Mouse (Mus musculus) heart, embryonic 12.5 days (tissue): Measurements from ENCODE around the gene Cox16. TPM values are rescaled to one million over a fixed set of nuclear protein-coding genes. Genes with fewer than 3 reads are reported as not detected.
A peak's percentile ranks its signal among the peaks of the same experiment; 100 is the strongest.

Experiments used
- ATAC-seq: fragments of 200-750 bp; cut with Nextera tagmentation; 2 replicates; pipeline ENCODE4 v1.8.0; 2017; ENCODE audit warnings: moderate TSS enrichment, moderate library complexity; ENCODE audit not compliant: insufficient number of reproducible peaks, low FRiP score
- H3K27ac ChIP-seq: fragments of 300-500 bp; sonication (generic); 2 replicates; pipeline ENCODE4 v1.5.1; 2016; ENCODE audit warnings: mild to moderate bottlenecking, moderate library complexity; ENCODE audit not compliant: poor library complexity, severe bottlenecking
- H3K27me3 ChIP-seq: fragments of 300-500 bp; sonication (generic); replicated peaks from 2 replicates; pipeline ENCODE4 v1.6.1; 2016; ENCODE audit warnings: mild to moderate bottlenecking, moderate library complexity
- H3K36me3 ChIP-seq: fragments of 300-500 bp; sonication (generic); 2 replicates; pipeline ENCODE4 v1.6.1; 2016; ENCODE audit warnings: mild to moderate bottlenecking, moderate library complexity
- H3K4me1 ChIP-seq: fragments of 300-500 bp; sonication (generic); replicated peaks from 2 replicates; pipeline ENCODE4 v1.6.1; 2016; ENCODE audit warnings: mild to moderate bottlenecking
- H3K4me2 ChIP-seq: fragments of 300-500 bp; sonication (generic); 2 replicates; pipeline ENCODE4 v1.6.1; 2016; ENCODE audit warnings: mild to moderate bottlenecking, moderate library complexity
- H3K4me3 ChIP-seq: fragments of 300-500 bp; sonication (generic); 2 replicates; pipeline ENCODE4 v1.5.1; 2016; ENCODE audit warnings: mild to moderate bottlenecking
- H3K9ac ChIP-seq: fragments of 300-500 bp; sonication (generic); 2 replicates; pipeline ENCODE4 v1.6.1; 2016; ENCODE audit warnings: mild to moderate bottlenecking, moderate library complexity
- H3K9me3 ChIP-seq: fragments of 300-500 bp; sonication (generic); replicated peaks from 2 replicates; pipeline ENCODE4 v1.6.1; 2016; ENCODE audit warnings: mild to moderate bottlenecking, moderate library complexity
- WGBS: fragments of 180-500 bp; shearing (Covaris S2); methylation state at CpG from one replicate; pipeline ENCODE4 v1.1.7; 2016; 5-methylcytosine and 5-hydroxymethylcytosine counted together
- polyA plus RNA-seq: library from polyadenylated mRNA; unstranded; fragments of >200 nt; fragmentation: Nextera tagmentation; extraction: Ambion mirVana; gene quantifications from 2 replicates; pipeline ENCODE4 v1.2.1, GENCODE M21; 2016

Cox16 gene
- polyA plus RNA-seq, 1 experiment from 2014 or later: 96.9 TPM

- Histone ChIP-seq H3K27me3 (peaks cover 11% of the 10 kb centered on the region; the same call in 1 of the 2 replicates), H3K4me3 (no peak overlapping the region), H3K9me3 (no peaks in the 10 kb centered on the region), H3K4me1 (peaks cover 13% of the 10 kb centered on the region), H3K9ac (no peak overlapping the region), H3K36me3 (no peaks in the 10 kb centered on the region), H3K27ac (no peak overlapping the region), H3K4me2 (no peak overlapping the region)
- WGBS: 83% methylated on average over 3 of the region's 3 CpGs
- ATAC-seq: no peak
These were observed 160.8 kb downstream of the Cox16 start for GRCm38 (mm10) chr12:81324116-81324515.

- WGBS: 42% methylated on average over 1 of the region's 1 CpGs
- no peak overlapping the region for H3K4me2 ChIP-seq
- no peaks in the 10 kb centered on the region for H3K9me3 ChIP-seq
- peaks cover 13% of the 10 kb centered on the region for H3K4me1 ChIP-seq
- H3K27ac ChIP-seq: peak overlapping the region; percentile 1; the same call in 1 of the 2 replicates
- peak; percentile 64 for ATAC-seq
- no peaks in the 10 kb centered on the region for H3K27me3 ChIP-seq
- no peak overlapping the region for H3K9ac ChIP-seq
- no peaks in the 10 kb centered on the region for H3K36me3 ChIP-seq
- no peak overlapping the region for H3K4me3 ChIP-seq
These were observed 163.9 kb downstream of the Cox16 start for GRCm38 (mm10) chr12:81321021-81321420.

DNA sequence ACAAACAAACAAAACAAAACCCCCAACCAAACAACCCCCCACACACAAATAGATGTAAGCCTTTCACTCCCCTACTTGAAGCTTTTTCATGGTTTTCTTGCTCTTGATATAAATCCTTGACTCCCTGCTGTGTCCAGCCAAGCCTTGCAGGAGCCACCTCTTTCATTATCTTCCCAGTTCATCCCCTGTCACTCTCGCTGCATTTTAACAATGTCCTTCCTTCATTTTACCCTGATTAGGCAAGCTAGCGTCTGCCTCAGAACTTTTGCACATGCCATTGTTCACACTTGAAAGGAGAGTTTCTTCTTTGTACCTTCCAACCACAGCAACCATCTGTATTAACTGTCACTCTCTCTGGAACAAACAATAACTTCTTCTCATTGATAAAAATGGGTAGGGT, 167.1 kb downstream of the Cox16 start:
- Histone ChIP-seq H3K36me3 (no peaks in the 10 kb centered on the region), H3K4me3 (no peak overlapping the region), H3K4me2 (no peak overlapping the region), H3K27ac (no peak overlapping the region), H3K9ac (no peak overlapping the region), H3K4me1 (peaks cover 13% of the 10 kb centered on the region), H3K9me3 (no peaks in the 10 kb centered on the region), H3K27me3 (no peaks in the 10 kb centered on the region)
- ATAC-seq: no peak
- WGBS: 31% methylated on average over 2 of the region's 2 CpGs

DNA sequence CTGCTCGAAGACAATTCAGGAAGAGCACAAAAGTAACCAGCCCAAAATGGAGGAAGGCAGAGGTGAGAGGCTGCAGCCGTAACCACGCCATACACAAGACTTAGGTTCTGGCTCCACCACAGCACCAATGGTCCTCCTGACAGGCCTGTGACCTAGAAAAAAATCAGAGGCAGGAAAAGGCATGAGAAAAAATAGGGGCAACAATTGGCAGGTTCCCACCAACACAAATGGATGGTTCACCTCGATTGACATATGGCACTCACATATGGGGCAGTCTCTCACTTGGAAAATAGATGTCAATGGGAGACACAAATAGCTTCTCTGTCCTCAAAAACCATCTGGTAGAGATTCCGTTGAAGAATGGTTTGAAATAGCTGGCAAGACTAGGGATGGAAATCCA, 169.0 kb downstream of the Cox16 start:
- H3K27ac ChIP-seq: no peak overlapping the region
- ATAC-seq: no peak
- H3K36me3 ChIP-seq: no peaks in the 10 kb centered on the region
- H3K4me2 ChIP-seq: no peak overlapping the region
- no peak overlapping the region for H3K4me3 ChIP-seq
- H3K4me1 ChIP-seq: peaks cover 9% of the 10 kb centered on the region
- no peaks in the 10 kb centered on the region for H3K9me3 ChIP-seq
- no peaks in the 10 kb centered on the region for H3K27me3 ChIP-seq
- 84% methylated on average over 5 of the region's 5 CpGs for WGBS
- H3K9ac ChIP-seq: no peak overlapping the region

Other genes with a start within 250 kb of the Cox16 start
- gene Slc8a3, start 151.9 kb downstream of the Cox16 start, polyA plus RNA-seq: 0.43 and 0.49 TPM in 2 replicates
- gene Gm4787, start 105.7 kb downstream of the Cox16 start, polyA plus RNA-seq: 0.14 and 0.18 TPM in 2 replicates
- gene Adam4, start 63.2 kb downstream of the Cox16 start, polyA plus RNA-seq: 0.39 and 0.59 TPM in 2 replicates
- gene Gm20498, start 47.8 kb upstream of the Cox16 start, polyA plus RNA-seq: 25.3 and 34.7 TPM in 2 replicates
- gene Synj2bp, start 47.8 kb upstream of the Cox16 start, polyA plus RNA-seq: 29.2 and 34.6 TPM in 2 replicates
- gene Adam21, start 83.3 kb upstream of the Cox16 start, polyA plus RNA-seq: 0.09 and 0.21 TPM in 2 replicates
- gene Med6, start 109.9 kb upstream of the Cox16 start, polyA plus RNA-seq: 61.7 and 65.8 TPM in 2 replicates
- 3.8 and 4.0 TPM in 2 replicates for gene Ttc9, start 146.1 kb upstream of the Cox16 start, polyA plus RNA-seq